Mouse (Mus musculus): ENCODE measurements around the gene Ostc.
A peak's percentile ranks its signal among the peaks of the same experiment; 100 is the strongest.

- TF ChIP-seq CTCF (IDR thresholded peaks at IDR 0.05; ENCODE audit: low read depth) (peak; percentile 70), EP300 (IDR thresholded peaks at IDR 0.05; ENCODE audit: low read depth) (no peak)
Measured at GRCm38 (mm10) chr3:130714775-130715568, 5.7 kb upstream of the Ostc start.
